Mouse (Mus musculus): ENCODE data around the gene Gabbr2. TPM values are rescaled to one million over a fixed set of nuclear protein-coding genes. Genes with fewer than 3 reads are reported as not detected.

Gene Gabbr2
- total RNA-seq, 2 experiments from 2014 or later = 0.25 to 0.34 TPM

GRCm38 (mm10) chr4:46772591-46772990 lies 219.1 kb downstream of the Gabbr2 start:
- DNase-seq (ENCODE audit: low spot score in 2 of 2) = no peak

- no peak for DNase-seq (ENCODE audit: low spot score in 2 of 2)
Measured at GRCm38 (mm10) chr4:46771116-46771515, 220.6 kb downstream of the Gabbr2 start.

GRCm38 (mm10) chr4:46770635-46771034 lies 221.0 kb downstream of the Gabbr2 start:
- DNase-seq (ENCODE audit: low spot score in 2 of 2) = no peak

GRCm38 (mm10) chr4:46770090-46770489 lies 221.6 kb downstream of the Gabbr2 start:
- no peak for DNase-seq (ENCODE audit: low spot score in 2 of 2)

GRCm38 (mm10) chr4:46766326-46766725 lies 225.3 kb downstream of the Gabbr2 start:
- DNase-seq (ENCODE audit: low spot score in 2 of 2) = no peak

GRCm38 (mm10) chr4:46759838-46760237 lies 231.8 kb downstream of the Gabbr2 start:
- DNase-seq (ENCODE audit: low spot score in 2 of 2) = no peak

- DNase-seq (ENCODE audit: low spot score in 2 of 2) = no peak
Measured at GRCm38 (mm10) chr4:46758340-46759041, 233.2 kb downstream of the Gabbr2 start.

- no peak for DNase-seq (ENCODE audit: low spot score in 2 of 2)
Measured at GRCm38 (mm10) chr4:46754407-46755194, 237.1 kb downstream of the Gabbr2 start.

- no peak for DNase-seq (ENCODE audit: low spot score in 2 of 2)
Measured at GRCm38 (mm10) chr4:46752306-46752705, 239.4 kb downstream of the Gabbr2 start.

- DNase-seq (ENCODE audit: low spot score in 2 of 2) = no peak
Measured at GRCm38 (mm10) chr4:46749015-46749414, 242.7 kb downstream of the Gabbr2 start.

GRCm38 (mm10) chr4:46747007-46747746 lies 244.5 kb downstream of the Gabbr2 start:
- DNase-seq (ENCODE audit: low spot score in 2 of 2) = no peak

- no peak for DNase-seq (ENCODE audit: low spot score in 2 of 2)
Measured at GRCm38 (mm10) chr4:46745536-46745935, 246.1 kb downstream of the Gabbr2 start.

- DNase-seq (ENCODE audit: low spot score in 2 of 2) = no peak
Measured at GRCm38 (mm10) chr4:46744583-46745155, 247.0 kb downstream of the Gabbr2 start.

- DNase-seq (ENCODE audit: low spot score in 2 of 2) = no peak
Measured at GRCm38 (mm10) chr4:46742601-46743000, 249.1 kb downstream of the Gabbr2 start.

GRCm38 (mm10) chr4:46736910-46737511 lies 254.7 kb downstream of the Gabbr2 start:
- no peak for DNase-seq (ENCODE audit: low spot score in 2 of 2)

- no peak for DNase-seq (ENCODE audit: low spot score in 2 of 2)
Measured at GRCm38 (mm10) chr4:46734906-46735305, 256.8 kb downstream of the Gabbr2 start.

- no peak for DNase-seq (ENCODE audit: low spot score in 2 of 2)
Measured at GRCm38 (mm10) chr4:46731590-46731989, 260.1 kb downstream of the Gabbr2 start.

GRCm38 (mm10) chr4:46729306-46730042 lies 262.2 kb downstream of the Gabbr2 start:
- DNase-seq (ENCODE audit: low spot score in 2 of 2) = no peak

- DNase-seq (ENCODE audit: low spot score in 2 of 2) = no peak
Measured at GRCm38 (mm10) chr4:46728231-46728630, 263.4 kb downstream of the Gabbr2 start.

GRCm38 (mm10) chr4:46727153-46727552 lies 264.5 kb downstream of the Gabbr2 start:
- DNase-seq (ENCODE audit: low spot score in 2 of 2) = no peak

Data from gastrocnemius, postnatal 4 days (tissue).